Mouse (Mus musculus): ENCODE measurements around the gene Prmt3. TPM values are rescaled to one million over a fixed set of nuclear protein-coding genes. Genes with fewer than 3 reads are reported as not detected.

The Prmt3 gene
- total RNA-seq, 4 experiments from 2014 or later, result 12.5 to 17.5 (median 15.2) TPM

Other genes starting within 250 kb of the Prmt3 start
- not detected for gene Dbx1, start 141.5 kb upstream of the Prmt3 start, total RNA-seq (2022)
- 1 to 10 TPM; 5.3 to 8.2 (median 7.0) TPM for gene Htatip2, start 19.2 kb upstream of the Prmt3 start, total RNA-seq (2022)
- not detected for gene Slc6a5, start 131.8 kb downstream of the Prmt3 start, total RNA-seq (2022)
- gene Nell1, start 196.5 kb downstream of the Prmt3 start, total RNA-seq (2022), result under 1 TPM; 0.13 to 0.18 (median 0.17) TPM

Measured in gastrocnemius, adult 8-10 months (tissue).